Mouse (Mus musculus): ENCODE results near the gene Mttp.

Gene Mttp

GRCm38 (mm10) chr3:138083896-138084295 is 60.9 kb downstream of the Mttp start:
- DNase-seq (ENCODE audit: extremely low read depth, low read depth): no peak

GRCm38 (mm10) chr3:138083073-138083637 is 61.6 kb downstream of the Mttp start:
- DNase-seq (ENCODE audit: extremely low read depth, low read depth): no peak

- no peak for DNase-seq (ENCODE audit: extremely low read depth, low read depth)
Observed at GRCm38 (mm10) chr3:138078701-138079100, 66.1 kb downstream of the Mttp start.

- no peak for DNase-seq (ENCODE audit: extremely low read depth, low read depth)
Observed at GRCm38 (mm10) chr3:138077476-138078340, 67.1 kb downstream of the Mttp start.

- DNase-seq (ENCODE audit: extremely low read depth, low read depth): no peak
Observed at GRCm38 (mm10) chr3:138075209-138075608, 69.6 kb downstream of the Mttp start.

GRCm38 (mm10) chr3:138074214-138074613 is 70.6 kb downstream of the Mttp start:
- no peak for DNase-seq (ENCODE audit: extremely low read depth, low read depth)

GRCm38 (mm10) chr3:138071476-138072073 is 73.2 kb downstream of the Mttp start:
- DNase-seq (ENCODE audit: extremely low read depth, low read depth): no peak

GRCm38 (mm10) chr3:138071004-138071403 is 73.8 kb downstream of the Mttp start:
- no peak for DNase-seq (ENCODE audit: extremely low read depth, low read depth)

GRCm38 (mm10) chr3:138069756-138070511 is 74.8 kb downstream of the Mttp start:
- DNase-seq (ENCODE audit: extremely low read depth, low read depth): no peak

GRCm38 (mm10) chr3:138068103-138068502 is 76.7 kb downstream of the Mttp start:
- no peak for DNase-seq (ENCODE audit: extremely low read depth, low read depth)

- no peak for DNase-seq (ENCODE audit: extremely low read depth, low read depth)
Observed at GRCm38 (mm10) chr3:138067288-138067687, 77.5 kb downstream of the Mttp start, which contains the start of gene Gm5105. Gene Gm5105, minus strand, starts transcription at chr3:138067388.

- no peak for DNase-seq (ENCODE audit: extremely low read depth, low read depth)
Observed at GRCm38 (mm10) chr3:138066348-138066856, 78.4 kb downstream of the Mttp start.

GRCm38 (mm10) chr3:138065930-138066329 is 78.8 kb downstream of the Mttp start:
- no peak for DNase-seq (ENCODE audit: extremely low read depth, low read depth)

GRCm38 (mm10) chr3:138064732-138065645 is 79.8 kb downstream of the Mttp start, which contains the start of gene 1110002E22Rik:
Gene 1110002E22Rik, plus strand, starts transcription at chr3:138065052.
- DNase-seq (ENCODE audit: extremely low read depth, low read depth): no peak

GRCm38 (mm10) chr3:138063731-138064329 is 80.9 kb downstream of the Mttp start:
- no peak for DNase-seq (ENCODE audit: extremely low read depth, low read depth)

- no peak for DNase-seq (ENCODE audit: extremely low read depth, low read depth)
Observed at GRCm38 (mm10) chr3:138062673-138063072, 82.1 kb downstream of the Mttp start.

- DNase-seq (ENCODE audit: extremely low read depth, low read depth): peak; percentile 49
Observed at GRCm38 (mm10) chr3:138061205-138061911, 83.4 kb downstream of the Mttp start.

GRCm38 (mm10) chr3:138060429-138060828 is 84.3 kb downstream of the Mttp start:
- DNase-seq (ENCODE audit: extremely low read depth, low read depth): peak; percentile 19

GRCm38 (mm10) chr3:138058226-138058625 is 86.5 kb downstream of the Mttp start:
- no peak for DNase-seq (ENCODE audit: extremely low read depth, low read depth)
